Mouse (Mus musculus): ENCODE results near the gene Odf3l1. TPM values are rescaled to one million over a fixed set of nuclear protein-coding genes. Genes with fewer than 3 reads are reported as not detected.
A peak's percentile ranks its signal among the peaks of the same experiment; 100 is the strongest.

The Odf3l1 gene
- polyA plus RNA-seq, 1 experiment from 2014 or later: not detected

DNA sequence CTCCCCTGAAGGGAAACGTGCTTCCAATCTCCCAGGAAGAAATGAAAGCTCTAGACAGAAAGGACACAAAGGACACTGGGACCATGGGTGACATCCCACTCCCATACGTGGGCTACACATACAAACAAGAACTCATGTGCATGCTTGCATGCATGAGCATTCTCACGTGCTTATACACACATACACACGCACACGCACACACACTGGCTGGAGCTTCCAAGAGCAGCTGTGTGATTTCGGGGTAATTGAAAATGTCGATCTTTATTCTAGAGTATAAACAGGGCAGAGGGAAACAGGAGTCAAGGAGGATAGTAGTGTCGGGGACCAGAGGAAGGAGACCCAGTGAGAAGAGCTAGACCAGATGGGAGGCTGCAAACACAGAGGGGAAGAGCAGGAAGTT, 19.8 kb downstream of the Odf3l1 start:
- H3K9me3 ChIP-seq (replicated peaks; ENCODE audit: control insufficient read depth, low read length): no peaks in the 10 kb centered on the region
- no peak overlapping the region for H3K27ac ChIP-seq (ENCODE audit: low read depth, low read length)
- no peaks in the 10 kb centered on the region for H3K36me3 ChIP-seq (ENCODE audit: control insufficient read depth, insufficient read depth, low read length)
- H3K4me2 ChIP-seq (ENCODE audit: low read length): no peak overlapping the region
- ATAC-seq (no peak), DNase-seq (ENCODE audit: low spot score) (peak; percentile 44)
- H3K9ac ChIP-seq (ENCODE audit: low read length): no peak overlapping the region
- 63% methylated on average over 8 of the region's 8 CpGs for WGBS
- no peaks in the 10 kb centered on the region for H3K27me3 ChIP-seq (replicated peaks; ENCODE audit: control insufficient read depth, insufficient read depth, low read length)
- H3K4me3 ChIP-seq (ENCODE audit: low read depth, low read length): no peak overlapping the region
- H3K4me1 ChIP-seq (ENCODE audit: control insufficient read depth, insufficient read depth, low read length): no peaks in the 10 kb centered on the region

DNA sequence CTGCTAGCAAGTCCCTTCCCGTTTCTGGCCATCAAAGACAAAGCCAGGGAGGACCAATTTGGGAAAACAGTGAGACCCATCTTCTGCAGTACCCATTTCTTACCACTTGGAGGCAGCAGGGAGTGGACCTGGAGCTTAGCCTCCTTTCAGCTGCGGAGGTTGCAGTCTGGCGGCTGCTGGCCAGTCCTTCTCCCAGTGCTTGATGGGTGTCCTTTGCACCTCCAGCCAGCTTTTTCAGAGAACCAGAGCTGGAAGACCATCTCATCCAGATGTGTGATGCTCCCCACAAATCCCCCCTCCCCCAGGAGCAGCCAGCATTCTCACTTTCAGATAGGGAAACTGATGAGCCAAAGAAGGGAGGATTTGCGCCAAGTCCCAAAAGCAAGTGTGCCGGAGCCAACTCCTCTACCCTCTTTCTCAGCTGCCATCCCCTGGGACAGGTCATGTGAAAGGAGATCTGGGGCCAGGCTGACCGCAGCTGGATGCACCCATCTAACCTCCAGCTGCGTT, 20.7 kb downstream of the Odf3l1 start:
- no peaks in the 10 kb centered on the region for H3K36me3 ChIP-seq (ENCODE audit: control insufficient read depth, insufficient read depth, low read length)
- H3K4me2 ChIP-seq (ENCODE audit: low read length): no peak overlapping the region
- no peak overlapping the region for H3K4me3 ChIP-seq (ENCODE audit: low read depth, low read length)
- no peaks in the 10 kb centered on the region for H3K9me3 ChIP-seq (replicated peaks; ENCODE audit: control insufficient read depth, low read length)
- DNase-seq (ENCODE audit: low spot score) (peak; percentile 73), ATAC-seq (no peak)
- H3K27ac ChIP-seq (ENCODE audit: low read depth, low read length): no peak overlapping the region
- 41% methylated on average over 7 of the region's 7 CpGs for WGBS
- no peak overlapping the region for H3K9ac ChIP-seq (ENCODE audit: low read length)
- H3K27me3 ChIP-seq (replicated peaks; ENCODE audit: control insufficient read depth, insufficient read depth, low read length): no peaks in the 10 kb centered on the region
- H3K4me1 ChIP-seq (ENCODE audit: control insufficient read depth, insufficient read depth, low read length): no peaks in the 10 kb centered on the region

DNA sequence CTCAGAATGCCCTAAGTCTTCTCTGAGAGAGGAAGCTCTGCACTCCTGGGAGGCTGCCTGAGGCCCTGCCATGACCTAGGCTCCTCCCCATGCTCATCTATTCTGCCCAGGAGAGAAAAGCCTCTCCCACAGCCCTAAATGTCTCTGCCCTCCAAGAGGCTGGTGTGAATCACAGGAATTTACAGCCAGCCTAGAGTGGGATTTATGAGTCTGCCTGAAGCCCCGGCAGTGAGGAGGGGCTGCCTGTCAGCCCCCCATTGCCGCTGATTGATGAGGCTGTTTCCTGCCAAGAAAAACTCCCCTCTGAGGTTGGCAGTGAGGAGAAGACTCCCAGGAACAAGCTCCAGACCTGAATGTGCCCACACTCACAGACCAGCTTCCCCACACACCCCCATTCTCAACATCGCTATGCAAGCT, 22.2 kb downstream of the Odf3l1 start:
- H3K9ac ChIP-seq (ENCODE audit: low read length): no peak overlapping the region
- no peaks in the 10 kb centered on the region for H3K4me1 ChIP-seq (ENCODE audit: control insufficient read depth, insufficient read depth, low read length)
- H3K27ac ChIP-seq (ENCODE audit: low read depth, low read length): no peak overlapping the region
- H3K4me2 ChIP-seq (ENCODE audit: low read length): no peak overlapping the region
- no peaks in the 10 kb centered on the region for H3K27me3 ChIP-seq (replicated peaks; ENCODE audit: control insufficient read depth, insufficient read depth, low read length)
- WGBS: 66% methylated on average over 3 of the region's 3 CpGs
- no peak overlapping the region for H3K4me3 ChIP-seq (ENCODE audit: low read depth, low read length)
- no peaks in the 10 kb centered on the region for H3K36me3 ChIP-seq (ENCODE audit: control insufficient read depth, insufficient read depth, low read length)
- ATAC-seq: no peak
- no peaks in the 10 kb centered on the region for H3K9me3 ChIP-seq (replicated peaks; ENCODE audit: control insufficient read depth, low read length)
- DNase-seq (ENCODE audit: low spot score): no peak

DNA sequence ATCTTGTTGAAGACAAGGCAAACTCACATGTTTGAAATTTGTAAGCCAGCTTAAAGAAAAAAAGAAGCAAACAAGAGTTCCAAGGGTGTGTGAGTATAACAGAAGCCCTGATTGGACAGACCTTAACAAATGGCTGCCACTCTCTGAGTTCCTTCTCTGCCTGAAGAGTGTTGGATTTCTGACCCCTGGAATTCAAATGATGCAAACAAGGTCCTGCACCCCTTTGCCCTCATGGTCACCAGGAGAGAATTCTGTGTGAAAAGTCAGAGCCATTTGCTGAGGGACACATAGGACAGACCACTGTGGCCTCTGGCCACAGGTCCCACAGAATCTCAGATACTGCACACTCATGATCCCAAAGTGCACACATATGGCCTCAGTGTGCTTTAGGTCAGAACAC, 22.6 kb downstream of the Odf3l1 start:
- ATAC-seq (no peak), DNase-seq (ENCODE audit: low spot score) (no peak)
- no peaks in the 10 kb centered on the region for H3K4me1 ChIP-seq (ENCODE audit: control insufficient read depth, insufficient read depth, low read length)
- no peak overlapping the region for H3K4me3 ChIP-seq (ENCODE audit: low read depth, low read length)
- H3K27me3 ChIP-seq (replicated peaks; ENCODE audit: control insufficient read depth, insufficient read depth, low read length): no peaks in the 10 kb centered on the region
- H3K27ac ChIP-seq (ENCODE audit: low read depth, low read length): no peak overlapping the region
- no peaks in the 10 kb centered on the region for H3K9me3 ChIP-seq (replicated peaks; ENCODE audit: control insufficient read depth, low read length)
- H3K9ac ChIP-seq (ENCODE audit: low read length): no peak overlapping the region
- H3K4me2 ChIP-seq (ENCODE audit: low read length): no peak overlapping the region
- no peaks in the 10 kb centered on the region for H3K36me3 ChIP-seq (ENCODE audit: control insufficient read depth, insufficient read depth, low read length)

DNA sequence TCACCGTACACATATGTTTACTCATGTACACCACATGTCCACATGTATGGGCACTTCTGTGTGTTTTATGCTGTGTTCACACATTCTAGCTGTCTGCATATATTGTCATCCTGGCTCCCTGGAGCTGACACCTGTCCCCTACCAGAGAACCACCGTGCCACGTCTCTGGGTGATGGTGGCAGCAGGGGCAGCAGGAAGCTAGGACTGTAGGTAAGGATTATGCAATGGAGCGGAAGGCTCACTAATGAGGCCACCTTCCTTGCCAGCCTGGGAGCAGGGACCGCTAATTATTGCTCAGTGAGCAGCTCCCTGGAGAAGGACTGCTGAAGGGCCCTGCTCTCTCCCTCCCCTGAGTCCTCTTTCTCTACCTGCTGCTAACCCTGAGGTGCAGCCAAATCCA, 23.8 kb downstream of the Odf3l1 start:
- H3K27ac ChIP-seq (ENCODE audit: low read depth, low read length): no peak overlapping the region
- no peak overlapping the region for H3K9ac ChIP-seq (ENCODE audit: low read length)
- DNase-seq (ENCODE audit: low spot score) (peak; percentile 43), ATAC-seq (peak; percentile 51)
- no peaks in the 10 kb centered on the region for H3K27me3 ChIP-seq (replicated peaks; ENCODE audit: control insufficient read depth, insufficient read depth, low read length)
- H3K4me2 ChIP-seq (ENCODE audit: low read length): no peak overlapping the region
- H3K4me1 ChIP-seq (ENCODE audit: control insufficient read depth, insufficient read depth, low read length): no peaks in the 10 kb centered on the region
- no peak overlapping the region for H3K4me3 ChIP-seq (ENCODE audit: low read depth, low read length)
- H3K36me3 ChIP-seq (ENCODE audit: control insufficient read depth, insufficient read depth, low read length): no peaks in the 10 kb centered on the region
- 32% methylated on average over 5 of the region's 5 CpGs for WGBS
- H3K9me3 ChIP-seq (replicated peaks; ENCODE audit: control insufficient read depth, low read length): no peaks in the 10 kb centered on the region

DNA sequence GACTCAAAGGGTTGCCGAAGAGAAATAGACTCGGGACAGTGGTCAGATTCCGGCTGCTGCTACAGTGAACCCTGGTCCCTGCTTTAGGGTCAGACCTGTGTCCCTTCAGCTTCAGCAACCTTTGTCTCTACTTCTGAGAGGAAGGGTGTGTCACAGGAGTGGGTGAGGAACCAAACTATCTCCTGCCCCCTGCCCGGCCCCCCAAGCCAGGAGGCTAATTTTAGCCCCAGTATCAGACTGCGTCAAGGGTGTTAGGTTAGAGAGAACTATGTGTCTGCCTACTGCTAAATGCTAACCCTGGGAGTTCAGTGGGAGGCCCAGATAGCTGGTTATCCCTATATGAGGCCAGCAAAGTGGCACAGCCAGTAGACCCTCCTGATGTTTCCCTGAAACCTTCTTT, 29.3 kb downstream of the Odf3l1 start:
- Histone ChIP-seq H3K36me3 (ENCODE audit: control insufficient read depth, insufficient read depth, low read length) (no peaks in the 10 kb centered on the region), H3K9ac (ENCODE audit: low read length) (no peak overlapping the region), H3K4me1 (ENCODE audit: control insufficient read depth, insufficient read depth, low read length) (peaks cover 9% of the 10 kb centered on the region), H3K27me3 (replicated peaks; ENCODE audit: control insufficient read depth, insufficient read depth, low read length) (no peaks in the 10 kb centered on the region), H3K4me3 (ENCODE audit: low read depth, low read length) (no peak overlapping the region), H3K27ac (ENCODE audit: low read depth, low read length) (no peak overlapping the region), H3K9me3 (replicated peaks; ENCODE audit: control insufficient read depth, low read length) (no peaks in the 10 kb centered on the region), H3K4me2 (ENCODE audit: low read length) (no peak overlapping the region)
- WGBS: 83% methylated on average over 5 of the region's 5 CpGs
- ATAC-seq (no peak), DNase-seq (ENCODE audit: low spot score) (no peak)

DNA sequence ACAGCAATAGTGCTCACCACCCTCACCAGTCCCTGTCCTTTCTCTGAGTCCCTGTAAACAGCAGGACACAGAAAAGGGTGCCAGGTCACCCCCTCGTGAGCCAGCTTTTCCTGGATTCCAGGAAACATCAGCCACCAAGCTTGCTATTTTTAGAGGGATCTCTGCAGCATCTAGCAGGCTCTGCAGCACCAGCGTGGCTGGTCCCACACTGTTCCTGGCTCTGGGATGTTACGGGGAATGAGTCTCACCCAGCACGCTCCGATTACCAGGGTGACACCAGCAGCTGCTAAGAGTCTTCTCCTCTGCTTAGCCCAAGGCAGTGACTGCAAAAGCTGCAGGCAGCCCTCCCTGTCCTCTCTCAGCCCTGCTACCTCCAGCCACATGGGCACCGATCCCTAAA, 31.6 kb downstream of the Odf3l1 start:
- WGBS: 38% methylated on average over 6 of the region's 6 CpGs
- no peak overlapping the region for H3K9ac ChIP-seq (ENCODE audit: low read length)
- peaks cover 12% of the 10 kb centered on the region for H3K4me1 ChIP-seq (ENCODE audit: control insufficient read depth, insufficient read depth, low read length)
- 0 out of 2 replicates have a peak, but pooled peaks cover 2% of the 10 kb centered on the region for H3K27me3 ChIP-seq (replicated peaks; ENCODE audit: control insufficient read depth, insufficient read depth, low read length)
- no peaks in the 10 kb centered on the region for H3K9me3 ChIP-seq (replicated peaks; ENCODE audit: control insufficient read depth, low read length)
- DNase-seq (ENCODE audit: low spot score) (no peak), ATAC-seq (no peak)
- H3K4me3 ChIP-seq (ENCODE audit: low read depth, low read length): no peak overlapping the region
- H3K4me2 ChIP-seq (ENCODE audit: low read length): no peak overlapping the region
- no peaks in the 10 kb centered on the region for H3K36me3 ChIP-seq (ENCODE audit: control insufficient read depth, insufficient read depth, low read length)
- H3K27ac ChIP-seq (ENCODE audit: low read depth, low read length): no peak overlapping the region

DNA sequence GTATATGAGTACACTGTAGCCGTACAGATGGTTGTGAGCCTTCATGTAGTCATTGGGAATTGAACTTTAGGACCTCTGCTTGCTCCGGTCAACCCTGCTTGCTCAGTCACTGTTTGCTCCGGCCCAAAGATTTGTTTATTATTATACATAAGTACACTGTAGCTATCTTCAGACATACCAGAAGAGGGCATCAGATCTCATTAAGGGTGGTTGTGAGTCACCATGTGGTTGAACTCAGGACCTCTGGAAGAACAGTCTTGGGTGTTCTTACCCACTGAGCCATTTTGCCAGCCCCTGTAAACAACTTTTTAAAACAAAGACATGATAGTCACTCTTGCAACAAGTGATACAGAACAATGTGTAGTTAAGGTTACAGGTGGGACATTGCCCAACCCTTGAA, 32.6 kb downstream of the Odf3l1 start:
- ATAC-seq (no peak), DNase-seq (ENCODE audit: low spot score) (no peak)
- Histone ChIP-seq H3K27ac (ENCODE audit: low read depth, low read length) (no peak overlapping the region), H3K36me3 (ENCODE audit: control insufficient read depth, insufficient read depth, low read length) (no peaks in the 10 kb centered on the region), H3K9me3 (replicated peaks; ENCODE audit: control insufficient read depth, low read length) (no peaks in the 10 kb centered on the region), H3K4me3 (ENCODE audit: low read depth, low read length) (no peak overlapping the region), H3K4me1 (ENCODE audit: control insufficient read depth, insufficient read depth, low read length) (peaks cover 12% of the 10 kb centered on the region), H3K27me3 (replicated peaks; ENCODE audit: control insufficient read depth, insufficient read depth, low read length) (0 out of 2 replicates have a peak, but pooled peaks cover 2% of the 10 kb centered on the region), H3K9ac (ENCODE audit: low read length) (no peak overlapping the region), H3K4me2 (ENCODE audit: low read length) (no peak overlapping the region)
- 92% methylated on average over 3 of the region's 3 CpGs for WGBS

DNA sequence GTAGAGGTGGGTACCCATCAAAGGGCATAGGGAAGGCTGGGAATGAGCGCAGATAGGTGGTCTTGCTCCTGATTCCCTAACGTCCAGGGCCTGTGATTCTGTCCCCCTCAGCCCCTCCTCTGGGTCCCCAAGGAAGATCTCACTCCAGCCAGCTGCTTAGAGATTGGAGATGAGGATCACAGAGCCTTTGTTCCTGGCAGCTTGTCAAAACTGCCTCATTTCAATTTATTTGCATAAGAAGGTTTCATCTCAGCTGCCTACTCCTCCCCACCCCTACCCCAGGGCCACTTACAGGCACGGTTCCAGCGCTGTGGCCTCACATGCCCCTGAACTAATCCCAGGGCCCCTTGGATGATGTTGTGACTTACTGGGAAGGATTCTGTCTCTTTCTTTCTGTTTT, 34.3 kb downstream of the Odf3l1 start:
- peaks cover 17% of the 10 kb centered on the region for H3K4me1 ChIP-seq (ENCODE audit: control insufficient read depth, insufficient read depth, low read length)
- H3K27me3 ChIP-seq (replicated peaks; ENCODE audit: control insufficient read depth, insufficient read depth, low read length): 0 out of 2 replicates have a peak, but pooled peaks cover 2% of the 10 kb centered on the region
- H3K9ac ChIP-seq (ENCODE audit: low read length): peak overlapping the region; percentile 13; the same call in 1 of the 2 replicates
- H3K4me3 ChIP-seq (ENCODE audit: low read depth, low read length): no peak overlapping the region
- 11% methylated on average over 4 of the region's 4 CpGs for WGBS
- peak overlapping the region; percentile 65 for H3K27ac ChIP-seq (ENCODE audit: low read depth, low read length)
- no peaks in the 10 kb centered on the region for H3K9me3 ChIP-seq (replicated peaks; ENCODE audit: control insufficient read depth, low read length)
- H3K4me2 ChIP-seq (ENCODE audit: low read length): no peak overlapping the region
- ATAC-seq (peak; percentile 76), DNase-seq (ENCODE audit: low spot score) (peak; percentile 93)
- H3K36me3 ChIP-seq (ENCODE audit: control insufficient read depth, insufficient read depth, low read length): no peaks in the 10 kb centered on the region
